Mouse (Mus musculus) adrenal gland, adult 2 months (tissue): Measurements from ENCODE around the gene Ccdc88a. TPM values are rescaled to one million over a fixed set of nuclear protein-coding genes. Genes with fewer than 3 reads are reported as not detected.
A peak's percentile ranks its signal among the peaks of the same experiment; 100 is the strongest.
"Not testable (repeated sequence)": the region's sequence is repeated elsewhere in the genome, so short reads cannot be mapped to it uniquely, and the experiment has no call there.

Experiments used
- DNase-seq: peaks from one replicate; pipeline ENCODE4 v3.0.0; 2021
- polyA plus RNA-seq: library from polyadenylated mRNA; depleted of rRNA; stranded (reverse); fragments of >200 nt; gene quantifications from 2 replicates; pipeline ENCODE4 v1.2.3, GENCODE M21; 2012
- total RNA-seq, 2 experiments: library from RNA; stranded (reverse); gene quantifications; 2 replicates each; pipeline ENCODE4 v1.2.3; 2021

Gene Ccdc88a
- total and polyA plus RNA-seq, 3 experiments = 2.6 to 14.0 (median 13.9) TPM

DNA sequence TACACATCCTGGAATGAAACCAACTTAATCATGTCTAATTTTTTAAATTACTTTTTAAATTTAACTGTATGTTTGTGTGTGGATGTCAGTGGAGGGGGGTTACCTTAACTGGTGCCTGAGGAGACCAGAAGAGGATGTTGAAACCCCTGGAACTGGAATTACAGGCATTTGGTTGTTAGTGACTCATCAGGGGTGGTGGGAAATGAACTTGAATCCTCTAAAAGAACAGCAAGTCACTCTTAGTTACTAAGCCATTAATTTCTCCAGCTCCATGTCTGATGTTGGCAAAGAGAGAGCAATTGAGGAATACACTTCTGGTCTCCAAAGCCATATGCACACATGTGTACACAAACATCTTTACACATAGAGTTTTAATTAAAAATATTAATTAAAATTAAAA is 101.2 kb downstream of the Ccdc88a start:
- peak; percentile 17 for DNase-seq

DNA sequence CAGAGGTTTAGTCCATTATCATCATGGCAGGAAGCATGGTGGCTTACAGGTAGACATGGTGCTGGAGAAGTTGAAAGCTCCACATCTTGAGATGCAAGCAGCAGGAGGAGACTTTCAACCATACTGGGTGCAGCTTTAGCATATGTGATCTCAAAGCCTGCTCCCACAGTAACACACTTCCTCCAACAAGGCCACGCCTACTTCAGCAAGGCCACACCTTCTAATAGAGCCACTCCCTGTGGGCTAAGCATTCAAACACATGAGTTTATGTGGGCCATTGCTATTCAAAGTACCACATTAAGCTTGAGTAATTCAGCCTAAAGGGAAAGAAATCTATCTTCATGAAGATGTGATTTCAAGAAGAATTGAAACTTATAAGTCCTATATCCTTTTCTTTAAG is 119.7 kb downstream of the Ccdc88a start:
- DNase-seq = no peak

DNA sequence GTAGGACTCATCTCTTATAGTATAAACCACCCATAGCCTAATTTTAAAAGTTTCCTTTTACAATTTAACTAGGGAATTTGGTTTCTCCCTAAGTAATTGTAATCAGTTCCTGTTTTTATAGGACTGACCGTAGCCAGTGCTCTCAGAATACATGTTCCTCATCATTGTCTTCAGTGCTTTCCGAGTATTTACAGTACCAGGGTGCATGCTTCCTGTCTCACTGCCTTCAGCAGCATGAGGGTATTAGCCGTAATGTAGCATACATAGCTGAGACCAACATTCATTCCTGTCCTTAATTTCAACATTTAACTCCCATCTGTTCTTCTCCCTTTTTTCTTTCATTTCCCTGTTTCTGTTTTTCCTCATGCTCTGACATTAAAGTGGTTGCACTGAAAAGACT is 123.5 kb downstream of the Ccdc88a start:
- DNase-seq = no peak

DNA sequence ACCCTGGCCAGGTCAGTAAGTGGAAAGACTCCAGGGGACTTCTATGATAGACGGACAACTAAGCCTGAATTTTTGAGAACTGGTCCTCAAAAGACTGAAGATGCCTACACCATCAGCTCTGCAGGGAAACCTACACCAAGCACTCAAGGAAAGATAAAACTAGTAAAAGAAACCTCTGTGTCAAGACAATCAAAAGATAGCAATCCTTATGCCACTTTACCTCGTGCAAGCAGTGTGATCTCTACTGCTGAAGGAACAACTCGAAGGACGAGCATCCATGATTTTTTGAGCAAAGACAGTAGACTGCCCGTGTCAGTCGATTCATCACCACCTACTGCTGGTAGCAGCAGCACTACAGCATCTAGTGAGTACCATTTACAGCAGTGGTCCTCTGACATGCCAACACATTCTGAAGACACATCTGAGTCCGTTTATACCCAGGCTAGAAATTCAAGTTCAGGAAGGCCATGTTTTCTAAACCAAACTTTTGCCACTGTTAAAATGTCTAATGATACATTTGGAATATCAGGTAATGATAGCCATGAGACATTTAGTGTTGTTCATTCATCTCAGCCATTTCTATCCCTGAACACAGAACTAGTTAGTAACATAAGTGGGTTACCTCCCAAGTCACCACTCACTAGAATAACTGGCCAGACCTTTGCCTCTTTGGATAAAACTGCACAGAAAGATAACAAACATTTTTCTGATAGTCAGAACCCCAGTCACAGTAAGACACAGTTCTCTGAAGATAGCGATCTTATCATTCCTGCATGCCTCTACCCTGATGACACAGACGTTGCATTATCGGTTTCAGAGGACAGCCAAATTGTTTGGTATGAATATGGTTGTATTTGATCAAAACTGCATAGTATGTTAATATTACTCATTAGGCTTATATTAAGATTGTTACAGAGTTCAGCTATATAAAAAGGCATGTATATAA is 130.8 kb downstream of the Ccdc88a start:
- DNase-seq = no peak

DNA sequence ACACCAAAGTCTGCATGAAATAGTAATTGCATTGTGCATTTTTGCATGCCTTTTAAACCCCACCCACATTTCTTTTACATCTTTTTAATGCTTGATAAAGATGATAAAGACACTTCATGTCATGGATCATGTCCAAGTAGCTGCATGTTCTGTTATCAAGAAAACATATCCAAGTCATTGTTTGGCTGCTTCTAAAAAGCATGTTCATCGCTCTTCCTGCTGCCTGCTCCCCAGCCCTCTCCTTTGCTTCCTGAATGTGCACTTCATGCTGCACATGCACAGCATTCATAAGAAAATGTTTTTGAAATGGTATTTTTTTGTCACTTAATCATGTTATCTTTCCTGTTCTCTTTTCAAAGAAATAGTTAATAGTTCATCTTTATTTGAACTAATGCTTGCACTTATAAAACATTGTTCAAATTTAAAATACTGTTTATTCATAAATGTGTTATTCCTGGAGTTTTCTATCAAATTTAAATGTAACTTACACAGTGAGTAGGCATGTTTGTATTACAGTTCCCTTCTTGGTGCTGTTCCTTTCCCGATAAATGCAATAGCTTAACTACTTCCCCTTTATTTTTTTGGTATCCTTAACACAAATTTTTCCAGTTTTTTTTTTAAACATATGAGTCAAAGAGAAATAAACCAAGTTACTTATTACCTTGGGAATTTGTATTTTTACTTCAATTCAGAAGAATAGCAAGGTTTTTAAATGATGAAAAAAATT is 131.6 kb downstream of the Ccdc88a start:
- DNase-seq = no peak

DNA sequence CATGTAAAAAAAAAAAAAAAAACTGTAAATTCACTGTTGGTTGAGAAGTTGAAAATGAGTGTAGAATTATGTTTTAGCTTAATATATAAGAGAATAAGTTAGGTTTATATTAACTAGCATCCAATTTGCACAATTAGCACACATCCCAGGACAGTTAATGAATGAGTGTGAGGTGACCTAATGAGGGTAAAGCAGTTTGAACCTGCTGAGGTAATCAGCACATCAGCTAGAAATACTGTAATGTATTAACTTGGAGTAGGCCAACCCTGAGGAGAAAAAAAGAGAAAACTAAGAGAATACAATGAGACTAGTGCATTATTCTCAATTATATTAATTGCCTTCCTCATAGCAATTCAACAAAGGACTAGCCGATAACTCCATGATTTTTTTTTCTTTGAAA is 136.0 kb downstream of the Ccdc88a start:
- DNase-seq = no peak

DNA sequence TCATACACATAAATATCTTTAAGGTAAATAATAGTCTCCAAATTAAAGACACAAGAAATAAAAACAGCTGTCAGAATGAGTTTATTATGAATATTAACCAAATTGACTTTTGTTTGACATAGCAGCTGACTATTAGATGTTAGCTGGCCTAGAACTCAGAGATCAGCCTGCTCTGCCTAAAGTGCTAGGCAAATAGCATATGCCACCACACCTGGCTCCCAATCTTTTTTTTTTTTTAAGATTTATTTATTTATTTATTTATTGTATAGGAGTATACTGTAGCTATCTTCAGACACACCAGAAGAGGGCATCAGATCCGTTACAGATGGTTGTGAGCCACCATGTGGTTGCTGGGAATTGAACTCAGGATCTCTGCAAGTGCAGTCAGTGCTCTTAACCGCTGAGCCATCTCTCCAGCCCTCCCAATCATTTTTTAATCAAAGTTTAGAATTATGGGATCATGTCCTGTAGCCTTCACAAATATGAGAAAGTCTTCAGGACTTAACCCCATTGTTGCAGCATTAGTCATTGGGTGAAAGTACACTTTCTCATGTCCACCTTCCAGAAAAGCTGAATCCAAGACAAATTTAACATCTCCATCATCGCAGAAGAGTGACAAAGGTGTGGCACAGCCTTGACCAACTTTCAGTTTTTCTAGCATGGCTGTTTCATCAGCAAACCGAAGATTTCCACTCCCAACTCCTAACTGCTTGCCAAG is 139.5 kb downstream of the Ccdc88a start:
- no peak for DNase-seq

DNA sequence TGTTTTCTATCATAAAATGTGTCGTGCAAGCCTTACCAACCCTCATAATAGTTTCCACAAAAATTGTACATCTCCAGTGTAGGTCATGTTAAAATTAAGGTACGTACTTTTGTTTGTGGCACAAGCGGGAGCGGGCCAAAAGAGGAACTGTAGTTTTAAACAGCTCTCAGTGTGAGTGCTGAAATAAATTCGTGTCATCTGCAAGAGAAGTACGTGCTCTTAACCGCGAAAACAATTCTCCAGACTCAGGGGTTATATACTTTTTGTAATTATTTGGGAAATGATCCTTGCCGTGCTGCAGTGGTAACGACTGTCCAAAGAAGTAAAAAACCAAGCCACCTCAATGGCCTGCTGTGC is 140.8 kb downstream of the Ccdc88a start:
- no peak for DNase-seq

DNA sequence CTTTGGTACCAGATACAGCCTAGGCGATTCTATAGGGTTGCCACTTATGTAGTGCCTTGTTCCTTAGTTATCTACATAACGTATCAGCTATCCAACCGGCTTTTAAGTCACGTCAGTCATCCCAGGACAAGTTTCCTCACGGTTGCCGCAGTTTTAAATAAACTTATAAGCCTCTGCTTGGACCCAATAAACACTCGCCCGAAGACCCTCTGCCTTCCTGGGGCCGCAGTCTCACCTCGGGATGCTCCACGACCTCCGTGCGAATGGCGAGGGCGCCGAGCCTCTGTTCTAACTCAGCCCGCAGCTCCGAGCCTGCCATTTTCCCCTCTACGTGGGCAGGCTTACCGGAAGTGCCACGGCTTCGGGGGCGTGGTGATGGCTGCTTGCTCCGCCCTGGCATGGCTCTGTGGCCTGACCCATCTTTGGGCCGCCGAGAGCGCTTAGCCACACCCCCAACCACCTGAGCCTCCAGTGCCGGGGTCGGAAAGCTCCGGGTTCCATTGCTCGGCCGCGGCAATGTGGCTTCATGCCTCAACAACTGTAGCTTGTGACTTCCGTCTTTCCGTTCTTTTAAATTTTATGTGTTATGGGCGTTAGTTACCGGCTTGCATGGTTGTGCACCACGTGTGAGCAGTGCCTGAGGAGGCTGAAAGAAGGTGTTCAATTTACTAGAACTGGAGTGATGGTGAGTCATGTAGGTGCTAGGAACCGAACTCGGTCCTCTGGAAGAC is 141.4 kb downstream of the Ccdc88a start, which contains the start of gene Prorsd1:
Gene Prorsd1, minus strand, starts transcription at position 352 of the 731 bp plus-strand sequence.
- peak; percentile 95 for DNase-seq

DNA sequence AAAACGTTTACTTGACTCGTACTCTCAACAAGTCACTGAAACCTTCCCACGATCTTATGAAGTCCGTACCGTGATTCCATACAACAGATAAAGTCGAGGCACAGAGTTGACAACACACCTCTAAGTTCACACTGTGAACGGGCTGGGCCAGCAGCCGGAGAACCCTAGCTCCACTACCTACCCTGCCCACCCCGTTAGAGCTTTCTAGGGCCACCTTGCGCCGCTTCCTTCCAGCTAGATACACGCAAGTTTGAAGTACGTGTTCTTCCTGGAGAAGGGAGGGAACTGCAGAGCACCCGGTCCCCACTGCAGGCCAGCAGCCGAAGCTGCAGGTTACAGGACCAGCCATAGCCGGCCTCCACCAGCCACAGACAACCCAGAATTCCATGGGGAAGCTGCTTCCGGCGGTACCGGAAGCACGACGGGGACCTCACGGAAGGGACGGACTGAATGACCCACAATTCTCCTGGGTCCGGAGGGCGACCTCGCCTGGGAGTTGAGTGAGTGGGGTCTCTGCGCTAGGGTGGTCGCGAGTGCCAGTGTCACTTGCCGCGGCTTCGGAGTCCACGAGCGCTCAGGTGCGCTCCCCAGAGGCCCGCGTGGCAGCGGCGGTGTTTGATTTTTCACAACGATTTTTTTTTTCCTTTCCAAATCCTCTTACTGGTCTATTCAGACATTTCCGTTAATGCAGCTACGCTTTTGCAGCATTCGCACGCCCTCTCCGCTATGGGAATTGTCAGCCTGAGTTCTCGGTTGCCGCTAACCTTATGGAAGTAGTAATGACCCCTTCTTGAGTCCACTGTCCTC is 152.7 kb downstream of the Ccdc88a start, which contains the start of gene Mtif2:
Gene Mtif2, plus strand, starts transcription at position 421 of the 807 bp plus-strand sequence.
- peak; percentile 90 for DNase-seq

DNA sequence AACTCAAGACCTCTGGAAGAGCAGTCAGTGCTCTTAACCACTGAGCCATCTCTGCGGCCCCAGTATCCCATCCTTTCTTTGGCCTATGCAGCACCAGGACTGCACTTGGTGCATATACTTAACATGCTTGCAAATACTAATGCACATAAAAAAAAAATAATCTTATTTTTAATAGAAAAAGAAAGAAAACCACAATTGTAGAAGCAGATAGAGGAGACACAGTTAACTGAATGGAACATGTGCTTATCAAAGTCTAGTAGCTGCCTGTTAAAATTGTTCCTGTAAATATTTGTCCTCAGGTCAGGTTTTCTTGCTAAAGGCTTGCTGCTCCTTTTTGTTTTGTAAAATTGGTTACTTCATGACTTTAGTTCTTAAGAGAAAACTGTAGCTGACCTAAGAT is 164.7 kb downstream of the Ccdc88a start:
- DNase-seq = no peak

DNA sequence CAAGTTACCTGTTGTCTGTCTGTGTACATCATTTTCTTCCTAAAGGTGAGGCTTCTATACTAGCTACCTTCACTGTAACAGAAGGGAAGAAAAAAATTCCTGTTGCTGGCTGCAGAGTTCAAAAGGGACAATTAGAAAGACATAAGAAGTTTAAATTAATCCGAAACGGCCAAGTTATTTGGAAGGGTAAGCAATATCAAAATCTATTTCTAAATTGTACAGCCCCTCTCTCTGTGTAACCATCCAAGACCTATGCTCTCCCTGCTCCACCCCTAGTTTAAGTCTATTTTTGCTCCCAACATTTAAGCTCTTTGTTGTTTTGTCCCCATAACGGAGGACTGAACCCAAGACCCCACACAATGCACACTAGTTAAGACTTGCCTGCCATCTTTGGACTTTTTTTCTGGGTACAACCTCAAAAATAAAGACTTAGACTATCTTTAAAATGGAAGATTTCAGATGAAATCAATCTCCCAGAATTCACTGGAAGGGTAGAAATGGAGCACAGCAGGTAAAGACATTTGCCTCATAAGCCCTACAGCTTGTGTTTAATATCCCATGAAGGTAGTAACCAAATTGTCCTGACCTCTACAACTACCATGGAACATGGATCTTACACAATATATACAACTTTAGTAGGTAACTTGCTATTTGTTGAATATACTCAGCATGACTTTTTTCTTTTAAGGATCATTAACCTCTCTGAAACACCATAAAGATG is 170.9 kb downstream of the Ccdc88a start:
- no peak for DNase-seq

DNA sequence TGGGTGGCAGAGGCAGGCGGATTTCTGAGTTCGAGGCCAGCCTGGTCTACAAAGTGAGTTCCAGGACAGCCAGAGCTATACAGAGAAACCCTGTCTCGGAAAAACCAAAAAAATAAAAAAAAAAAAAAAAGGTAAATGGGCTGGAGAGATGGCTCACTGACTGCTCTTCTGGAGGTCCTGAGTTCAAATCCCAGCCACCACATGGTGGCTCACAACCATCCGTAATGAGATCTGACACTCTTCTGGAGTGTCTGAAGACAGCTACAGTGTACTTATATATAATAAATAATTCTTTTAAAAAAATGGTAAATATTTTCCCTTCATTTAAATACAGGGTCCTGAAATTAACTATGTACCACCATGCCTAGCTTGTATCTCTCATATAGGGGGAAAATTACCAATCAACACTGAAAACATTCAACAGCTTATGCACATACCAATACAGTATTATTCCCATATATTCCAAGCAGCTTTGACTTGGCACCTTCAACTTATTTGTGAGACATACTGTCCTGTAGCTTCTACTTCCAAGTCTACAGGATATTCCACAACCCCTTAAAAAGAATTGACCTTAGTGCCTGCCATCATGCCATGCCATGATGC is 171.8 kb downstream of the Ccdc88a start:
- DNase-seq = not testable (repeated sequence)

DNA sequence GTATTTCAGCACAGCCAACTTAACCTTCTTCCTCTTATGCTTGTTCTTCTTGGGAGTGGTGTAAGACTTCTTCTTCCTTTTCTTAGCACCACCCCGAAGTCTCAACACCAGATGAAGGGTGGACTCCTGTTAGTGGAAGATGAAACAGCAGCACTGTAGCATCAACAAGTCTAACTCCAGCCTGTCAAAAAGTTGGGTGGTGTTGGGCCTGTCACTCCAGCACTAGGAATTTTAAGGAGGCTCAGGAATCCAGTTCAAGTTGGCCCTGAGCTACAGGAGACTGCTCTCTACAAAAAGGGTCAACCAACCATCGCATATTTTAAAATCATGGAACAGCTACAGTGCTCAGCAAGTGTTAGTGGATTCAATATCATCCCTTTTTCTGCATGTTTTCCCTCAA is 172.8 kb downstream of the Ccdc88a start:
- not testable (repeated sequence) for DNase-seq

DNA sequence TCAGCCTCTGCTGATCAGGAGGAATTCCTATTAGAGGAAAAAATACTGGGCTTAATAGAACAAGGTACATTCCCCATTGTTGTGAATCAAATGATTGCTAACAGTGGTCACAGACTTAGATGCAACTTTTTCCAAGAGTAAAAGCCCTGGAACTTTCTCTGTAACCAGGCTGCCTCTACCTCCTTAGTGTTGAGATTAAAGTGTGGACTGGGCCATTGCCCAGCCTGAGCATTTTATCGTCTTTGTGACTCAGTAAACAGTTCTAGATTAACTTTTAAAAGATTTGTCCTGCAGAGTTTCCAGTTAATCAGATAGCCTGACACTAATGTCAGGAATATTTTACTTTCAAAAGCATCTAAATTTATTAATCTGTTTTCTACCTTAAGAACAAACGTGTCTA is 173.3 kb downstream of the Ccdc88a start:
- DNase-seq = no peak

DNA sequence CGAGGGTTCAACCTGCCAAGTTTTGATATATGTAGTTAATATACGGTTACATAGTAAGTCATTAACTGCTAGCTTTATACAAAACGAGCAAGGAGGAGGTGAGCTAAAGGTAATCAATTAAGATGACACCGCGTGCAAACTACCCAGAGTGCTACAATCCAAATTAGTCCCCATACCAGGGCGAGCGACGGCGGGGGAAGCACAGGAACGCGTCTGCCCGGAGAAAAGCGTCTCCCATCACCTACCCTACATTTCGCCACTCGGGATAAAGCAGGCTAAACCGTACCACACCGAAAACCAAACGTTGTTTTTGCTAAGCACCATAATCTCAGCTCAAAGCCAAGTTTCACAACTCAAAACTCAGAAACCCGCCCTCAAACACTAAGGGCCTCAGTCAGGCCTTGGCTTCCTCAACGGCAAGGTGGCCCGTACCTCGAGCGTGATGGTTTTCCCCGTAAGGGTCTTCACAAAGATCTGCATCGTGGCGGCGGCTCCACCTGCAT is 173.8 kb downstream of the Ccdc88a start:
- DNase-seq = no peak

DNA sequence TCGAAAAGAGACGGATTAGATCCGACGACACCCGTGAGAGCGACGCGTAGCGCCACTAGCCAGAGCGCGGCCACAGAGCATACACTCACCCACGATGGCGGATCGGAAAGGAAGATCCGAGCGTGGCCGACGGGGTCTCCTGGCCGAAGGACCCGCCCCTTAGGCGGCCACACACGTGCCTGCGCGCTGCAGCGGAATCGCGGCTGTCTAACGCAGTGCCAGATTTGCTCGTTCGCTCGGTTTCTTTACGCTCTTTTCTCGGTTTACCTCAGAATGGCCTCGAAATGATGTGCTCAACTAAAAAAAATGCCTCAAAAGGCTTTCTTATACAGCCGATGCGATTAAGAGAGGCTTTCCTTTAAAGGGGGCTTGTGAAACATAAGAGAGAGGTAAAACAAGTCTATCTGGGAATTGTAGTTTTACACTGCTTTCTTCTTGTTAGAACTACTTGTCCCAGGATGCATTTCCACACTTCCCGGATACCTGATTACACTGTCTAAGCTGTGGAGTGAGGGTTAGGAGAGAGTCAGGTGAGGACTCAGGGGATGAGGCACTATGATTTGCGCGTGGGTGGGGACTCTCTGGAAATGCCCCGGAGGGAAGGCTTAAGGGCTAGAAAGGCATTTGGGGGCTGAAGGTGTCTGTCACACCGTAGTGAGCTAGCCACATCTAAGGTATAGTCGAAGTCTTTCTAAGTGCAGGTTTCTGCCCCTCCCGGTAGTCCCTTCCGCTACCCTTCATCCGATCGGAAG is 174.5 kb downstream of the Ccdc88a start, which contains the start of the genes Clhc1 and Rps27a:
Gene Clhc1, plus strand, starts transcription at position 199 of the 752 bp plus-strand sequence.
Gene Rps27a, minus strand, starts transcription at position 358 of the 752 bp plus-strand sequence.
- DNase-seq = peak; percentile 94
